Mouse (Mus musculus) E14TG2a.4 (cell line): ENCODE data around the gene Ccdc77.

Experiments used
- CTCF ChIP-seq: conservative IDR thresholded peaks from 2 replicates; pipeline ENCODE4 v1.5.1; 2014; ENCODE audit warnings: low read length
- POU5F1 ChIP-seq: IDR thresholded peaks from 2 replicates; pipeline ENCODE4 v1.6.1; 2014; ENCODE audit warnings: low read length, borderline replicate concordance

GRCm38 (mm10) chr6:120294056-120294784, 70.0 kb downstream of the Ccdc77 start, which contains the start of the genes D330020A13Rik and B4galnt3:
- TF ChIP-seq CTCF: no peak
- no peak for TF ChIP-seq POU5F1
